Mouse (Mus musculus) heart, embryonic 11.5 days (tissue): Measurements from ENCODE around the gene Morc1. TPM values are rescaled to one million over a fixed set of nuclear protein-coding genes. Genes with fewer than 3 reads are reported as not detected.

Experiments used
- ATAC-seq: fragments of 200-750 bp; cut with Nextera tagmentation; replicated peaks from 2 replicates; pipeline ENCODE4 v1.8.0; 2017; ENCODE audit warnings: moderate library complexity; ENCODE audit not compliant: insufficient number of reproducible peaks, low FRiP score, low TSS enrichment
- H3K27ac ChIP-seq: fragments of 300-500 bp; sonication (generic); 2 replicates; pipeline ENCODE4 v1.5.1; 2014; ENCODE audit warnings: mild to moderate bottlenecking, low read depth, low read length
- H3K27me3 ChIP-seq: fragments of 300-500 bp; sonication (generic); 2 replicates; pipeline ENCODE4 v1.6.1; 2014; ENCODE audit warnings: mild to moderate bottlenecking, low read length, mixed read lengths; ENCODE audit not compliant: control insufficient read depth, insufficient read depth
- H3K36me3 ChIP-seq: fragments of 300-500 bp; sonication (generic); 2 replicates; pipeline ENCODE4 v1.6.1; 2014; ENCODE audit warnings: mild to moderate bottlenecking, low read length, moderate library complexity, mixed read lengths; ENCODE audit not compliant: control insufficient read depth, insufficient read depth
- H3K4me1 ChIP-seq: fragments of 300-500 bp; sonication (generic); 2 replicates; pipeline ENCODE4 v1.6.1; 2014; ENCODE audit warnings: low read length; ENCODE audit not compliant: control insufficient read depth, insufficient read depth
- H3K4me2 ChIP-seq: fragments of 300-500 bp; sonication (generic); 2 replicates; pipeline ENCODE4 v1.6.1; 2014; ENCODE audit warnings: mild to moderate bottlenecking, moderate library complexity
- H3K4me3 ChIP-seq: fragments of 300-500 bp; sonication (generic); 2 replicates; pipeline ENCODE4 v1.5.1; 2014; ENCODE audit warnings: low read depth, low read length
- H3K9ac ChIP-seq: fragments of 300-500 bp; sonication (generic); 2 replicates; pipeline ENCODE4 v1.6.1; 2014; ENCODE audit warnings: mild to moderate bottlenecking, low read depth, low read length, moderate library complexity
- H3K9me3 ChIP-seq: fragments of 300-500 bp; sonication (generic); replicated peaks from 2 replicates; pipeline ENCODE4 v1.6.1; 2016; ENCODE audit warnings: low read length; ENCODE audit not compliant: control insufficient read depth
- WGBS: fragments of 180-500 bp; shearing (Covaris S2); extraction: QIAGEN DNeasy Blood & Tissue Kit; methylation state at CpG from one replicate; pipeline ENCODE4 v1.1.7; 2014; ENCODE audit not compliant: insufficient replicate concordance; 5-methylcytosine and 5-hydroxymethylcytosine counted together
- polyA plus RNA-seq: library from polyadenylated mRNA; unstranded; fragments of >200 nt; fragmentation: Nextera tagmentation; extraction: Ambion mirVana; gene quantifications from 2 replicates; pipeline ENCODE4 v1.2.1, GENCODE M21; 2014

The Morc1 gene
- polyA plus RNA-seq, 1 experiment from 2014 or later, result 0.16 TPM

- Histone ChIP-seq H3K27ac (no peak overlapping the region), H3K9me3 (no peaks in the 10 kb centered on the region), H3K27me3 (no peaks in the 10 kb centered on the region), H3K4me3 (no peak overlapping the region), H3K9ac (no peak overlapping the region), H3K4me1 (no peaks in the 10 kb centered on the region), H3K4me2 (no peak overlapping the region), H3K36me3 (no peaks in the 10 kb centered on the region)
- WGBS, result 81% methylated on average over 5 of the region's 5 CpGs
- no peak for ATAC-seq
These were observed 246.3 kb downstream of the Morc1 start for GRCm38 (mm10) chr16:48677381-48677780.

- H3K4me2 ChIP-seq, result no peak overlapping the region
- no peak overlapping the region for H3K9ac ChIP-seq
- H3K36me3 ChIP-seq, result no peaks in the 10 kb centered on the region
- H3K9me3 ChIP-seq, result no peaks in the 10 kb centered on the region
- no peak for ATAC-seq
- no peaks in the 10 kb centered on the region for H3K27me3 ChIP-seq
- no peaks in the 10 kb centered on the region for H3K4me1 ChIP-seq
- H3K27ac ChIP-seq, result no peak overlapping the region
- WGBS, result 70% methylated on average over 1 of the region's 1 CpGs
- no peak overlapping the region for H3K4me3 ChIP-seq
These were observed 247.0 kb downstream of the Morc1 start for GRCm38 (mm10) chr16:48678029-48678428.

Other genes starting within 250 kb of the Morc1 start
- not detected in 2 replicates for gene Dppa4, start 147.5 kb upstream of the Morc1 start, polyA plus RNA-seq
- not detected in 2 replicates for gene Dppa2, start 127.3 kb upstream of the Morc1 start, polyA plus RNA-seq
- gene Gm5485, start 18.8 kb upstream of the Morc1 start, polyA plus RNA-seq, result not detected in 2 replicates